Mouse (Mus musculus) ES-E14 (cell line): Measurements from ENCODE around the gene Igf2. TPM values are rescaled to one million over a fixed set of nuclear protein-coding genes. Genes with fewer than 3 reads are reported as not detected.

Experiments
- DNase-seq: peaks from one replicate; pipeline ENCODE4 v3.0.0-alpha.2; 2013; ENCODE audit warnings: low read depth, low spot score
- H3K27ac ChIP-seq: 2 replicates; pipeline ENCODE4 v1.5.1; 2012; ENCODE audit warnings: low read depth, mild to moderate bottlenecking, low read length, moderate library complexity, mixed read lengths; ENCODE audit not compliant: poor library complexity, insufficient read depth, severe bottlenecking
- H3K36me3 ChIP-seq: 2 replicates; pipeline ENCODE4 v1.6.1; 2012; ENCODE audit warnings: mild to moderate bottlenecking, low read length, moderate library complexity, mixed read lengths; ENCODE audit not compliant: control insufficient read depth, poor library complexity, insufficient read depth, severe bottlenecking
- H3K4me1 ChIP-seq, 2 experiments: fragments of 150-350 bp in 1 of 2; sonication (generic) in 1 of 2; 2 replicates each; pipeline ENCODE4 v1.6.1; 2012; ENCODE audit warnings: low read length in 2 of 2, mild to moderate bottlenecking in 1 of 2, mixed read lengths in 1 of 2; ENCODE audit not compliant: control insufficient read depth in 2 of 2, insufficient read depth in 2 of 2, poor library complexity in 1 of 2
- H3K4me3 ChIP-seq, 2 experiments: fragments of 150-350 bp in 1 of 2; sonication (generic) in 1 of 2; 2 replicates each; pipeline ENCODE4 v1.5.1; 2012; ENCODE audit warnings: low read length in 2 of 2, low read depth in 1 of 2, mild to moderate bottlenecking in 1 of 2, mixed read lengths in 1 of 2; ENCODE audit not compliant: insufficient read depth in 1 of 2, poor library complexity in 1 of 2, severe bottlenecking in 1 of 2
- H3K9ac ChIP-seq: 2 replicates; pipeline ENCODE4 v1.6.1; 2012; ENCODE audit warnings: low read depth, mild to moderate bottlenecking, low read length, mixed read lengths; ENCODE audit not compliant: poor library complexity, insufficient read depth, severe bottlenecking
- H3K9me3 ChIP-seq: fragments of 150-350 bp; sonication (generic); 2 replicates; pipeline ENCODE4 v1.6.1; 2012; ENCODE audit warnings: low read depth, mild to moderate bottlenecking, low read length; ENCODE audit not compliant: control insufficient read depth, insufficient read depth
- CHD2 ChIP-seq: IDR thresholded peaks from 2 replicates; pipeline ENCODE4 v1.6.1; 2014; ENCODE audit warnings: mild to moderate bottlenecking, low read depth, low read length, inconsistent platforms
- HCFC1 ChIP-seq: IDR thresholded peaks from 2 replicates; pipeline ENCODE4 v1.6.1; 2012; ENCODE audit warnings: low read length, inconsistent platforms, borderline replicate concordance; ENCODE audit not compliant: insufficient read depth
- MAFK ChIP-seq: IDR thresholded peaks from 2 replicates; pipeline ENCODE4 v1.6.1; 2014; ENCODE audit warnings: mild to moderate bottlenecking, low read depth, low read length, inconsistent platforms; ENCODE audit not compliant: insufficient read depth
- ZC3H11A ChIP-seq: IDR thresholded peaks from 2 replicates; pipeline ENCODE4 v1.6.1; 2012; ENCODE audit warnings: low read depth, mild to moderate bottlenecking, inconsistent platforms, low read length, borderline replicate concordance
- ZNF384 ChIP-seq: IDR thresholded peaks from 2 replicates; pipeline ENCODE4 v1.6.1; 2012; ENCODE audit warnings: low read depth, low read length, inconsistent platforms
- in situ Hi-C, 2 experiments: fragments of 600-800 bp; cut with MboI; formaldehyde crosslinking; loops; one replicate each; pipeline ENCODE4 v1.15.1; 2025; ENCODE audit warnings: low sequenced_read_pairs in 2 of 2, inconsistent platforms in 1 of 2; ENCODE audit not compliant: unreplicated experiment in 2 of 2
- total RNA-seq: library from RNA; depleted of rRNA; stranded (reverse); fragments of 300-350 nt; gene quantifications from 2 replicates; pipeline ENCODE4 v1.2.3, GENCODE M21; 2012

The Igf2 gene
- total RNA-seq, 1 experiment, result 44.4 TPM

- H3K4me1 ChIP-seq, result peaks cover 0 to 25% of the 10 kb centered on the region in 2 experiments; a peak in 1 of 4 replicates
- in situ Hi-C loops, result no loop called here
- TF ChIP-seq MAFK (no peak), HCFC1 (no peak), ZC3H11A (no peak), CHD2 (no peak), ZNF384 (no peak)
- H3K4me3 ChIP-seq, result peak overlapping the region; percentile 20 to 63; a peak in 3 of 4 replicates
- peak overlapping the region; percentile 15; the same call in 1 of the 2 replicates for H3K9ac ChIP-seq
- H3K9me3 ChIP-seq, result no peaks in the 10 kb centered on the region
- no peak for DNase-seq
- H3K27ac ChIP-seq, result no peak overlapping the region
- no peaks in the 10 kb centered on the region for H3K36me3 ChIP-seq
Observed at GRCm38 (mm10) chr7:142659181-142659681, 7.4 kb downstream of the Igf2 start.

- peak overlapping the region; percentile 15; the same call in 1 of the 2 replicates for H3K9ac ChIP-seq
- TF ChIP-seq ZNF384 (no peak), ZC3H11A (no peak), MAFK (no peak), HCFC1 (no peak), CHD2 (no peak)
- peak overlapping the region; percentile 8 to 63 for H3K4me3 ChIP-seq
- no peaks in the 10 kb centered on the region for H3K9me3 ChIP-seq
- H3K4me1 ChIP-seq, result peaks cover 0 to 27% of the 10 kb centered on the region in 2 experiments; a peak in 1 of 4 replicates
- in situ Hi-C loops, result no loop called here
- DNase-seq, result no peak
- H3K36me3 ChIP-seq, result no peaks in the 10 kb centered on the region
- H3K27ac ChIP-seq, result no peak overlapping the region
Observed at GRCm38 (mm10) chr7:142658681-142659180, 7.9 kb downstream of the Igf2 start.

- in situ Hi-C loops, result no loop called here
- no peak overlapping the region for H3K27ac ChIP-seq
- no peak overlapping the region for H3K9ac ChIP-seq
- no peak for DNase-seq
- H3K4me3 ChIP-seq, result peak overlapping the region; percentile 8 to 63; a peak in 3 of 4 replicates
- TF ChIP-seq MAFK (no peak), ZC3H11A (no peak), HCFC1 (no peak), CHD2 (no peak), ZNF384 (no peak)
- no peaks in the 10 kb centered on the region for H3K9me3 ChIP-seq
- H3K36me3 ChIP-seq, result no peaks in the 10 kb centered on the region
- H3K4me1 ChIP-seq, result peaks cover 0 to 27% of the 10 kb centered on the region in 2 experiments; a peak in 1 of 4 replicates
Observed at GRCm38 (mm10) chr7:142657821-142658614, 8.6 kb downstream of the Igf2 start.

GRCm38 (mm10) chr7:142657341-142657791, 9.2 kb downstream of the Igf2 start:
- peaks cover 0 to 27% of the 10 kb centered on the region in 2 experiments; a peak in 1 of 4 replicates for H3K4me1 ChIP-seq
- H3K4me3 ChIP-seq, result no peak overlapping the region
- in situ Hi-C loops, result no loop called here

More at GRCm38 (mm10) chr7:142657341-142657791, 9.2 kb downstream of the Igf2 start:
- no peak overlapping the region for H3K9ac ChIP-seq
- H3K36me3 ChIP-seq, result no peaks in the 10 kb centered on the region
- TF ChIP-seq MAFK (no peak), CHD2 (no peak), ZC3H11A (no peak), HCFC1 (no peak), ZNF384 (no peak)
- no peak overlapping the region for H3K27ac ChIP-seq
- no peaks in the 10 kb centered on the region for H3K9me3 ChIP-seq
- no peak for DNase-seq
